Mouse (Mus musculus) thymus, adult 2 months (tissue): ENCODE results near the gene Vmn2r50.
"Not testable (repeated sequence)": the region's sequence is repeated elsewhere in the genome, so short reads cannot be mapped to it uniquely, and the experiment has no call there.

Experiments
- CTCF ChIP-seq: fragments of 200-500 bp; IDR thresholded peaks from 2 replicates; pipeline ENCODE4 v1.5.1; 2012; ENCODE audit warnings: mild to moderate bottlenecking, control low read depth, low read length, moderate library complexity, borderline replicate concordance; ENCODE audit not compliant: control insufficient read depth, poor library complexity, insufficient read depth; ENCODE audit errors: extremely low read depth
- POLR2A ChIP-seq: fragments of 200-500 bp; IDR thresholded peaks from 2 replicates; pipeline ENCODE4 v1.6.1; 2012; ENCODE audit warnings: mild to moderate bottlenecking, low read length, control low read depth, moderate library complexity; ENCODE audit not compliant: control insufficient read depth, poor library complexity, insufficient read depth; ENCODE audit errors: extremely low read depth

DNA sequence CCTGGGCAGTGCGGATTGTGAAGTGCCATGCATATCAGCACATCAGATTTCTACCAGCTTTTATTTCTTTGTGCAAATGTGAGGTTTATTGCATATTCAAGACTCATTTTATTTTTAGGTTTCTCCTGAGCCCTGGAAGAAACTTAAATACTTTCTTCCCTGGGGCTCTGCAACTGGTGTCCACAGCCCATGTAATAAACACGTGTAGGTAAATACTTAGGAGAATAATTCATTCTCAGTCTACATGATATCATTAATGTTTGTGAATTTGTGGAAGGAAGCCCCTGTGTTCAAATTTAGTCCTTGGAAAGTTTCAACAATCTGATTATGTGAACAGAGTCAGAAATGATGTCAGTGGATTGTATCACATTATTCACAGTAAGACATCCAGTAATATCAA, 60.9 kb downstream of the Vmn2r50 start, which contains the start of gene Vmn2r49:
- TF ChIP-seq POLR2A, CTCF: not testable (repeated sequence)
